Mouse (Mus musculus) lung, embryonic 14.5 days (tissue): ENCODE measurements at regions not wholly inside any gene's neighbourhood (a gene's known extent, or its start where the extent isn't known, plus 50 kb on each side); places are given as distances from the start of the nearest gene placed in this dataset.

Source experiments
- ATAC-seq: fragments of 200-750 bp; cut with Nextera tagmentation; 2 replicates; pipeline ENCODE4 v1.8.0; 2017; ENCODE audit warnings: mild to moderate bottlenecking, moderate TSS enrichment, moderate library complexity; ENCODE audit not compliant: insufficient read depth
- DNase-seq: peaks from one replicate; pipeline ENCODE4 v3.0.0-alpha.2; 2015
- H3K27ac ChIP-seq: fragments of 300-500 bp; sonication (generic); 2 replicates; pipeline ENCODE4 v1.5.1; 2014; ENCODE audit warnings: low read depth, mild to moderate bottlenecking, moderate library complexity
- H3K27me3 ChIP-seq: fragments of 300-500 bp; sonication (generic); 2 replicates; pipeline ENCODE4 v1.6.1; 2014; ENCODE audit warnings: low read length, control low read depth; ENCODE audit not compliant: insufficient read depth
- H3K36me3 ChIP-seq: fragments of 300-500 bp; sonication (generic); 2 replicates; pipeline ENCODE4 v1.6.1; 2014; ENCODE audit warnings: control low read depth; ENCODE audit not compliant: insufficient read depth
- H3K4me1 ChIP-seq: fragments of 300-500 bp; sonication (generic); 2 replicates; pipeline ENCODE4 v1.6.1; 2014; ENCODE audit warnings: antibody characterized with exemption, control low read depth; ENCODE audit not compliant: insufficient read depth
- H3K4me2 ChIP-seq: fragments of 300-500 bp; sonication (generic); 2 replicates; pipeline ENCODE4 v1.6.1; 2014; ENCODE audit warnings: mild to moderate bottlenecking
- H3K4me3 ChIP-seq: fragments of 300-500 bp; sonication (generic); 2 replicates; pipeline ENCODE4 v1.5.1; 2014; ENCODE audit warnings: low read depth, low read length
- H3K9ac ChIP-seq: fragments of 300-500 bp; sonication (generic); 2 replicates; pipeline ENCODE4 v1.6.1; 2014
- H3K9me3 ChIP-seq: fragments of 300-500 bp; sonication (generic); 2 replicates; pipeline ENCODE4 v1.6.1; 2016; ENCODE audit warnings: low read depth, low read length, control low read depth
- CTCF ChIP-seq: IDR thresholded peaks from 2 replicates; pipeline ENCODE4 v1.5.1; 2016; ENCODE audit warnings: antibody characterized with exemption, low read depth
- WGBS: fragments of 180-500 bp; shearing (Covaris S2); extraction: QIAGEN DNeasy Blood & Tissue Kit; methylation state at CpG from one replicate; pipeline ENCODE4 v1.1.7; 2014; 5-methylcytosine and 5-hydroxymethylcytosine counted together

DNA sequence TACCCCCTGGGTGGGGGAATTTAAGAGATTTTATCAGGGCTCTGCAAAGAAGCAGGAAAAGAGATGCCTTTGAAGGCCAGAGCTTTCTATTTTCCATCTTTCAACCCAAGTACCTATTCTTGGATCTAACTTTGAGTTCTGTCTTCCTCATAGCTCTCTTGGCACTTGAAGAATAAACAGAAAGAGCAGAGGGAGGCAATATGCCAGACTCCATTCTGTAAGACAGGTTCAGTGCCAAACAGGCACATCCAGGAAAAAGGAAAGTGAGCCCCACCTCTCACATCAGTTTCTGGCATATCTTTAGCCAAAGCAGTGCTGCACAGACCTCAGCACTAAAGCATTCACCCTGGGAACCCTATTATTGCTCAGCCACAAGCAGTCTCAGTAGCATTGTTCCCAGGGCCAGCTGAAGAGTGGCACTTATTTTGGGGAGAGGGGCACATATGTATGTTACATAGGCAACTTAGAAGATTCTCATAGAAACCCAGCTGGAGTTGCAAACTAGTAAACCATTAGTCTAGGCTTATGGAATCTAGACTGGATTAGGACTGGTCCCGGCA is 594.8 kb downstream of the Klhl13 start:
- Histone ChIP-seq H3K9me3 (no peaks in the 10 kb centered on the region), H3K27me3 (no peaks in the 10 kb centered on the region), H3K36me3 (no peaks in the 10 kb centered on the region), H3K4me1 (no peaks in the 10 kb centered on the region), H3K4me3 (no peak overlapping the region), H3K4me2 (no peak overlapping the region), H3K9ac (no peak overlapping the region), H3K27ac (no peak overlapping the region)
- 71% methylated on average over 1 of the region's 1 CpGs for WGBS
- ATAC-seq (no peak), DNase-seq (peak; percentile 2)
- TF ChIP-seq CTCF = no peak

- no peak overlapping the region for H3K9ac ChIP-seq
- ATAC-seq (no peak), DNase-seq (no peak)
- no peak overlapping the region for H3K4me2 ChIP-seq
- no peaks in the 10 kb centered on the region for H3K36me3 ChIP-seq
- no peak overlapping the region for H3K27ac ChIP-seq
- WGBS = 58% methylated on average over 2 of the region's 2 CpGs
- no peak overlapping the region for H3K4me3 ChIP-seq
- no peaks in the 10 kb centered on the region for H3K27me3 ChIP-seq
- H3K4me1 ChIP-seq = no peaks in the 10 kb centered on the region
- no peak for TF ChIP-seq CTCF
- no peaks in the 10 kb centered on the region for H3K9me3 ChIP-seq
Observed at GRCm38 (mm10) chrX:22739235-22739634, 625.6 kb downstream of the Klhl13 start.

DNA sequence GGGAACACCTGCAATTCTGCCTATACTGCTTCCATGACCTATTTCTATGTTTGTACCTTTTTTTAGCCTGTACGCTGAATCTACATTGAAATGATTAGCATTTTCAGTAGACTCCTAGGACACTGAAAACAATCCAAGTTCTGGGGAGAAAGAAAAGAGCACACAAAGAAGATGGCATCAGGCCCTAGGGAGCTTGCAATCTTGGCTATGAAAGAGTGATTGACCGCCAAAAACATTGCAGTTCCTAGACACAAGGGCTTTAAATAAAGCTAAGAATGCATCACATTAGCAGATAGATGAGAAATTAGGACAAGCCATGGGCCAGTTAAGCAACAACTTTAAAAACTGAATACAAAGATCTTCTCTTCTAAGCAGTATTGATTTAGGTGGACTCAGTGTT is 666.7 kb downstream of the Klhl13 start:
- H3K27me3 ChIP-seq = no peaks in the 10 kb centered on the region
- WGBS = 83% methylated on average over 2 of the region's 2 CpGs
- no peak overlapping the region for H3K27ac ChIP-seq
- no peak for ATAC-seq
- H3K9ac ChIP-seq = no peak overlapping the region
- H3K9me3 ChIP-seq = no peaks in the 10 kb centered on the region
- no peak overlapping the region for H3K4me3 ChIP-seq
- H3K4me2 ChIP-seq = no peak overlapping the region
- DNase-seq = no peak
- no peaks in the 10 kb centered on the region for H3K4me1 ChIP-seq
- no peaks in the 10 kb centered on the region for H3K36me3 ChIP-seq
- no peak for TF ChIP-seq CTCF

DNA sequence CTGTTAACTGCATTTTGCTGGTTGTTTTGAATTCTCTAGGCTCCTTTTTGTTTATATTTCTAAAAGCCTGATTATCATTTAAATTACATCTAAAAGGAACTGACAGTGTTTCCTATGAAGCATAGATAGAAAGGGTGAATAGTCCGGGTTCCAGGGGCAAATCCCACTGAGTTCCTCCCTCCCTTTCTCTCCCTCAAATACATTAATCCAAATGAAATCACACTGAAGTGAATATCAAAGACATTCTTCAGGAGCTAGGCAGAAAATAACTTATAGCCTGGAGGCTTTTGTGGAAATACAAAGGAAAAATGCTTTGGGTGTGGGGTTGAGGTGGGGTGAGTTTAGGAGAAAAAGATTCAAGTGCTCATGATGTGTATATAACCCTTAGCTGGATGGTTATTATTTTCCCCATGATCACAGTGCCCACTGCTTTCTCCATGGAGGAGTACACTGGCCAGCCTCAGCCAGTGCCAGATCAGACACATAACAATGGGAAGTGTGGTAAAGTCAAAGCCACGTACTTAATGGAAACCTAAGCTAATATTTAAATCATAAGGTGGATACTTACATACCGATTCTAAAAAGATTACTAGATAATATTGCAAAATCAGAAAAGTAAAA is 707.0 kb downstream of the Klhl13 start:
- no peak overlapping the region for H3K9ac ChIP-seq

More for the DNA sequence above, 707.0 kb downstream of the Klhl13 start:
- WGBS = 60% methylated on average over 3 of the region's 3 CpGs
- Histone ChIP-seq H3K4me1 (no peaks in the 10 kb centered on the region), H3K4me3 (no peak overlapping the region), H3K9me3 (no peaks in the 10 kb centered on the region), H3K27me3 (no peaks in the 10 kb centered on the region), H3K4me2 (no peak overlapping the region), H3K36me3 (no peaks in the 10 kb centered on the region), H3K27ac (no peak overlapping the region)
- TF ChIP-seq CTCF = no peak
- no peak for DNase-seq
- ATAC-seq = no peak
